Mouse (Mus musculus) liver, adult 2 months (tissue): ENCODE measurements around the gene Adk. TPM values are rescaled to one million over a fixed set of nuclear protein-coding genes. Genes with fewer than 3 reads are reported as not detected.

Experiments used
- DNase-seq: peaks from one replicate; pipeline ENCODE4 v3.0.0-alpha.2; 2011; ENCODE audit warnings: low read depth, low spot score; ENCODE audit errors: extremely low read depth
- H3K27ac ChIP-seq: fragments of 200-500 bp; replicated peaks from 2 replicates; pipeline ENCODE4 v1.5.1; 2012; ENCODE audit warnings: low read depth, mild to moderate bottlenecking, control low read depth, inconsistent platforms, low read length; ENCODE audit not compliant: insufficient read depth
- H3K27me3 ChIP-seq: fragments of 200-500 bp; 2 replicates; pipeline ENCODE4 v1.6.1; 2012; ENCODE audit warnings: mild to moderate bottlenecking, moderate library complexity, low read length, inconsistent platforms; ENCODE audit not compliant: control insufficient read depth, insufficient read depth
- H3K36me3 ChIP-seq: fragments of 200-500 bp; 2 replicates; pipeline ENCODE4 v1.6.1; 2012; ENCODE audit warnings: low read length, inconsistent platforms; ENCODE audit not compliant: control insufficient read depth, insufficient read depth
- H3K4me1 ChIP-seq: fragments of 200-500 bp; 2 replicates; pipeline ENCODE4 v1.6.1; 2011; ENCODE audit warnings: low read length; ENCODE audit not compliant: control insufficient read depth, insufficient read depth
- H3K4me3 ChIP-seq: fragments of 200-500 bp; 2 replicates; pipeline ENCODE4 v1.5.1; 2011; ENCODE audit warnings: low read depth, mild to moderate bottlenecking, control low read depth, low read length, moderate library complexity; ENCODE audit not compliant: insufficient read depth
- H3K79me2 ChIP-seq: fragments of 200-500 bp; 2 replicates; pipeline ENCODE4 v1.6.1; 2012; ENCODE audit warnings: inconsistent platforms, mild to moderate bottlenecking, low read length, moderate library complexity; ENCODE audit not compliant: control insufficient read depth, insufficient read depth
- H3K9ac ChIP-seq: fragments of 200-500 bp; 2 replicates; pipeline ENCODE4 v1.6.1; 2012; ENCODE audit warnings: low read depth, mild to moderate bottlenecking, control low read depth, inconsistent platforms, low read length
- CTCF ChIP-seq: fragments of 200-500 bp; IDR thresholded peaks from 2 replicates; pipeline ENCODE4 v1.5.1; 2011; ENCODE audit warnings: low read depth, low read length, control low read depth
- POLR2A ChIP-seq: fragments of 200-500 bp; IDR thresholded peaks from 2 replicates; pipeline ENCODE4 v1.6.1; 2011; ENCODE audit warnings: low read length, control low read depth; ENCODE audit not compliant: insufficient read depth; ENCODE audit errors: extremely low read depth
- WGBS: fragments of 180-500 bp; shearing (Covaris S2); methylation state at CpG from one replicate; pipeline ENCODE4 v1.1.7; 2018; 5-methylcytosine and 5-hydroxymethylcytosine counted together
- polyA plus RNA-seq: library from polyadenylated mRNA; depleted of rRNA; stranded (reverse); fragments of >200 nt; gene quantifications from 2 replicates; pipeline ENCODE4 v1.2.3, GENCODE M21; 2012
- total RNA-seq: library from RNA; depleted of rRNA; stranded (reverse); fragments of >200 nt; gene quantifications from 2 replicates; pipeline ENCODE4 v1.2.3, GENCODE M21; 2014

Gene Adk
- total and polyA plus RNA-seq, 2 experiments: 231 to 924 TPM

DNA sequence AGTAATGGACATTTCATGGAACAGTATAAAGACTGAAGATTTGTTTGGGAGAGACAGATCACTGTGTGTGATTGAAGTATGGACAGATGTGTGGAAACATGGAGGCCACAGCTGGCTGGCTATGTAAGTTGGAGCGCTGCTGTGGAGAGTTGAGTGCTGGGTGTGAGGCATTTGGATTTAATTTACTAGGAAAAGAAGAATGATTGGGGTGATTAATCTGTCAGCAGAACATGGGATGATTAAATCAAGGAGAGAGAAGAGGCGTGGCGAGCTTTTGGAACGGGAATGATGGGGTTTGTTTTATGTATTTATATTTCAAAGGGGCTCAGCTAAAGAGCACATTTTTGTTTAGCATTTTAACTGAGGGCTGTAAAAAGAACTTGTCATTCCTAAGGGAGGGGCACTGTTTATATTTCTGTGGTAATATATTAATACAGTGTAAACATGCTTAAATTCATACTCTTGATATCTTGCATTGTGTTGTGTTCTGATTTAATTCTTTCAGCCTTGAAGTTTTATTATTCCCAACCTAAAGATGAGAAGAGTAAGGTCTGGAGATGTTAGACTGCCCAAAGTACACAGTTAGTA, 256.1 kb downstream of the Adk start:
- DNase-seq: no peak
- Histone ChIP-seq H3K27ac (no peak overlapping the region), H3K4me3 (no peak overlapping the region), H3K27me3 (no peaks in the 10 kb centered on the region), H3K9ac (no peak overlapping the region), H3K4me1 (no peaks in the 10 kb centered on the region; the same call in 1 of the 2 replicates), H3K79me2 (peaks cover 13% of the 10 kb centered on the region; the same call in 1 of the 2 replicates), H3K36me3 (peaks cover 14% of the 10 kb centered on the region; the same call in 1 of the 2 replicates)
- WGBS: 93% methylated on average over 4 of the region's 4 CpGs
- TF ChIP-seq POLR2A: no peak
- TF ChIP-seq CTCF: no peak

DNA sequence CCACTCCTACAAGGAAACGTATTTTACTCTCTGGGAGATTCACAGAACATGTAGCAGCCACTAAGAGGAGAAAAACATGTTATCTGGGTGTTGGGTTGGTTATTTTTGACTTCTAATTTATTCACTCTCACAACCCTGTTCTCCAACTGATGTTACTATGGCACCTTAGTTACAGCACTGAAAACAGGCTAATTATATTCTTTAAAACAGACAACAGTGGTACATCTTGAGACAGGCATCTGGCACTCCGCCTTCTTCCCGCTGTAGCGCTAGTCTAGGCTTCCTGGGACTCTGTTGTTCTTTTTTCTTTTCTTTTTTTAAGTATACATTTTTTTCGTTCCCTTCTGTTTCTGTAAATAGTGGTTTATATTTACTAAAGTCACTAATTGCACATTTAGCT, 258.2 kb downstream of the Adk start:
- Histone ChIP-seq H3K4me1 (no peaks in the 10 kb centered on the region; the same call in 1 of the 2 replicates), H3K27me3 (no peaks in the 10 kb centered on the region), H3K36me3 (peaks cover 15% of the 10 kb centered on the region), H3K9ac (no peak overlapping the region), H3K79me2 (peaks cover 10% of the 10 kb centered on the region; the same call in 1 of the 2 replicates), H3K27ac (no peak overlapping the region), H3K4me3 (no peak overlapping the region)
- DNase-seq: peak; percentile 30
- WGBS: 85% methylated on average over 5 of the region's 5 CpGs
- TF ChIP-seq CTCF (no peak), POLR2A (no peak)

- Histone ChIP-seq H3K27ac (no peak overlapping the region), H3K36me3 (peaks cover 14% of the 10 kb centered on the region), H3K9ac (no peak overlapping the region), H3K4me3 (no peak overlapping the region), H3K4me1 (no peaks in the 10 kb centered on the region; the same call in 1 of the 2 replicates), H3K79me2 (peaks cover 7% of the 10 kb centered on the region; the same call in 1 of the 2 replicates), H3K27me3 (no peaks in the 10 kb centered on the region)
- 91% methylated on average over 11 of the region's 11 CpGs for WGBS
- no peak for DNase-seq
- TF ChIP-seq POLR2A: no peak
- TF ChIP-seq CTCF: no peak
These were observed 261.4 kb downstream of the Adk start for GRCm38 (mm10) chr14:21313561-21314342.

DNA sequence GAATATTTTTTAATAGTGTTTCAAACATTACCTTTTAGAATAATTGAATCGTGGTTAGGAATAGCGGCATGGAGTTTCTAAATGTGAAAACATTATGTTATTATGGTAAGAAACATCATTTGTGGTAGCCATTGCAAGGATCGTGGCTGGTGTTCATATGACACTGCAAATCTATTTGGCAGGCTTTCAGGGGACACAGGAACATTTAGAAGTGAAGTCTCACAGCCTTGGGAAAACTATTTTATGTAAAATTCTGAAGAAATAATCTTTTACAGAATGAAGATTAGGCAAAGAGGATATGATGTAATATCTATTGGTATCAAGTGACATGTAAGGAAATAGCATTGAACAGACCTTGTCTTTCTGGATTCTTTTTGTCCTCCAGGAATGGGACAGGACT, 262.1 kb downstream of the Adk start:
- Histone ChIP-seq H3K27me3 (no peaks in the 10 kb centered on the region), H3K27ac (no peak overlapping the region), H3K79me2 (peaks cover 7% of the 10 kb centered on the region; the same call in 1 of the 2 replicates), H3K4me3 (no peak overlapping the region), H3K4me1 (no peaks in the 10 kb centered on the region; the same call in 1 of the 2 replicates), H3K9ac (no peak overlapping the region), H3K36me3 (peaks cover 20% of the 10 kb centered on the region)
- DNase-seq: no peak
- 78% methylated on average over 3 of the region's 3 CpGs for WGBS
- TF ChIP-seq POLR2A (no peak), CTCF (no peak)

GRCm38 (mm10) chr14:21334826-21335225, 282.5 kb downstream of the Adk start:
- WGBS: 34% methylated on average over 1 of the region's 1 CpGs
- no peak overlapping the region for H3K4me3 ChIP-seq
- H3K79me2 ChIP-seq: peaks cover 2% of the 10 kb centered on the region; the same call in 1 of the 2 replicates
- no peaks in the 10 kb centered on the region for H3K27me3 ChIP-seq
- no peaks in the 10 kb centered on the region for H3K4me1 ChIP-seq
- H3K27ac ChIP-seq: no peak overlapping the region
- TF ChIP-seq POLR2A (no peak), CTCF (no peak)
- peaks cover 42% of the 10 kb centered on the region for H3K36me3 ChIP-seq
- no peak overlapping the region for H3K9ac ChIP-seq
- DNase-seq: no peak
